Mouse (Mus musculus): ENCODE measurements around the gene Rora. TPM values are rescaled to one million over a fixed set of nuclear protein-coding genes. Genes with fewer than 3 reads are reported as not detected.

Rora gene
- polyA plus RNA-seq, 1 experiment: 0.06 TPM

GRCm38 (mm10) chr9:68876289-68876688 lies 222.7 kb downstream of the Rora start:
- H3K79me3 ChIP-seq (ENCODE audit: low read depth): no peaks in the 10 kb centered on the region
- no peak overlapping the region for H3ac ChIP-seq (ENCODE audit: control insufficient read depth, insufficient read length, low read depth)
- H3K27me3 ChIP-seq (ENCODE audit: control insufficient read depth, insufficient read depth, insufficient read length): no peaks in the 10 kb centered on the region
- H3K79me2 ChIP-seq (ENCODE audit: control insufficient read depth, insufficient read depth): no peaks in the 10 kb centered on the region
- no peak overlapping the region for H3K4me3 ChIP-seq (ENCODE audit: insufficient read depth, poor library complexity, severe bottlenecking)
- TF ChIP-seq MYOG (IDR thresholded peaks at IDR 0.05; ENCODE audit: control insufficient read depth, extremely low read depth, insufficient read length): no peak
- no peak for TF ChIP-seq USF1 (IDR thresholded peaks at IDR 0.05; ENCODE audit: low read depth)
- no peak for TF ChIP-seq FOSL1 (IDR thresholded peaks at IDR 0.05; ENCODE audit: insufficient read depth, low read length, poor library complexity, severe bottlenecking)
- TF ChIP-seq CTCF (IDR thresholded peaks at IDR 0.05; ENCODE audit: control insufficient read depth, insufficient read depth, insufficient read length): no peak
- TF ChIP-seq MAX (IDR thresholded peaks at IDR 0.05): no peak
- no peaks in the 10 kb centered on the region for H3K36me3 ChIP-seq (ENCODE audit: control insufficient read depth, insufficient read depth)

- Histone ChIP-seq H3ac (ENCODE audit: control insufficient read depth, insufficient read length, low read depth) (no peak overlapping the region), H3K79me3 (ENCODE audit: low read depth) (no peaks in the 10 kb centered on the region), H3K36me3 (ENCODE audit: control insufficient read depth, insufficient read depth) (no peaks in the 10 kb centered on the region), H3K27me3 (ENCODE audit: control insufficient read depth, insufficient read depth, insufficient read length) (no peaks in the 10 kb centered on the region), H3K4me3 (ENCODE audit: insufficient read depth, poor library complexity, severe bottlenecking) (no peak overlapping the region), H3K79me2 (ENCODE audit: control insufficient read depth, insufficient read depth) (no peaks in the 10 kb centered on the region)
- TF ChIP-seq USF1 (IDR thresholded peaks at IDR 0.05; ENCODE audit: low read depth) (no peak), MYOG (IDR thresholded peaks at IDR 0.05; ENCODE audit: control insufficient read depth, extremely low read depth, insufficient read length) (no peak), CTCF (IDR thresholded peaks at IDR 0.05; ENCODE audit: control insufficient read depth, insufficient read depth, insufficient read length) (no peak), CEBPB (IDR thresholded peaks at IDR 0.05; ENCODE audit: low read depth) (no peak), FOSL1 (IDR thresholded peaks at IDR 0.05; ENCODE audit: insufficient read depth, low read length, poor library complexity, severe bottlenecking) (no peak), MYOD1 (IDR thresholded peaks at IDR 0.05; ENCODE audit: control insufficient read depth, insufficient read length, low read depth) (no peak), MAX (IDR thresholded peaks at IDR 0.05) (no peak)
Measured at GRCm38 (mm10) chr9:68881896-68882295, 228.3 kb downstream of the Rora start.

GRCm38 (mm10) chr9:68883005-68883404 lies 229.4 kb downstream of the Rora start:
- no peak overlapping the region for H3K4me3 ChIP-seq (ENCODE audit: insufficient read depth, poor library complexity, severe bottlenecking)
- no peaks in the 10 kb centered on the region for H3K79me3 ChIP-seq (ENCODE audit: low read depth)
- H3ac ChIP-seq (ENCODE audit: control insufficient read depth, insufficient read length, low read depth): no peak overlapping the region
- H3K36me3 ChIP-seq (ENCODE audit: control insufficient read depth, insufficient read depth): no peaks in the 10 kb centered on the region
- TF ChIP-seq MYOD1 (IDR thresholded peaks at IDR 0.05; ENCODE audit: control insufficient read depth, insufficient read length, low read depth): no peak
- no peak for TF ChIP-seq MAX (IDR thresholded peaks at IDR 0.05)
- TF ChIP-seq FOSL1 (IDR thresholded peaks at IDR 0.05; ENCODE audit: insufficient read depth, low read length, poor library complexity, severe bottlenecking): no peak
- TF ChIP-seq CEBPB (IDR thresholded peaks at IDR 0.05; ENCODE audit: low read depth): no peak
- no peak for TF ChIP-seq CTCF (IDR thresholded peaks at IDR 0.05; ENCODE audit: control insufficient read depth, insufficient read depth, insufficient read length)
- TF ChIP-seq USF1 (IDR thresholded peaks at IDR 0.05; ENCODE audit: low read depth): no peak
- no peak for TF ChIP-seq MYOG (IDR thresholded peaks at IDR 0.05; ENCODE audit: control insufficient read depth, extremely low read depth, insufficient read length)
- H3K27me3 ChIP-seq (ENCODE audit: control insufficient read depth, insufficient read depth, insufficient read length): no peaks in the 10 kb centered on the region
- H3K79me2 ChIP-seq (ENCODE audit: control insufficient read depth, insufficient read depth): no peaks in the 10 kb centered on the region

- TF ChIP-seq CEBPB (IDR thresholded peaks at IDR 0.05; ENCODE audit: low read depth) (no peak), FOSL1 (IDR thresholded peaks at IDR 0.05; ENCODE audit: insufficient read depth, low read length, poor library complexity, severe bottlenecking) (no peak), MYOG (IDR thresholded peaks at IDR 0.05; ENCODE audit: control insufficient read depth, extremely low read depth, insufficient read length) (no peak), MYOD1 (IDR thresholded peaks at IDR 0.05; ENCODE audit: control insufficient read depth, insufficient read length, low read depth) (no peak), MAX (IDR thresholded peaks at IDR 0.05) (no peak), USF1 (IDR thresholded peaks at IDR 0.05; ENCODE audit: low read depth) (no peak), CTCF (IDR thresholded peaks at IDR 0.05; ENCODE audit: control insufficient read depth, insufficient read depth, insufficient read length) (no peak)
- no peaks in the 10 kb centered on the region for H3K79me3 ChIP-seq (ENCODE audit: low read depth)
- H3ac ChIP-seq (ENCODE audit: control insufficient read depth, insufficient read length, low read depth): no peak overlapping the region
- no peaks in the 10 kb centered on the region for H3K79me2 ChIP-seq (ENCODE audit: control insufficient read depth, insufficient read depth)
- no peak overlapping the region for H3K4me3 ChIP-seq (ENCODE audit: insufficient read depth, poor library complexity, severe bottlenecking)
- H3K36me3 ChIP-seq (ENCODE audit: control insufficient read depth, insufficient read depth): no peaks in the 10 kb centered on the region
- H3K27me3 ChIP-seq (ENCODE audit: control insufficient read depth, insufficient read depth, insufficient read length): no peaks in the 10 kb centered on the region
Measured at GRCm38 (mm10) chr9:68883687-68884086, 230.1 kb downstream of the Rora start.

- Histone ChIP-seq H3K27me3 (ENCODE audit: control insufficient read depth, insufficient read depth, insufficient read length) (no peaks in the 10 kb centered on the region), H3K4me3 (ENCODE audit: insufficient read depth, poor library complexity, severe bottlenecking) (no peak overlapping the region), H3K79me3 (ENCODE audit: low read depth) (no peaks in the 10 kb centered on the region), H3K79me2 (ENCODE audit: control insufficient read depth, insufficient read depth) (no peaks in the 10 kb centered on the region), H3K36me3 (ENCODE audit: control insufficient read depth, insufficient read depth) (no peaks in the 10 kb centered on the region), H3ac (ENCODE audit: control insufficient read depth, insufficient read length, low read depth) (no peak overlapping the region)
- no peak for TF ChIP-seq MYOG (IDR thresholded peaks at IDR 0.05; ENCODE audit: control insufficient read depth, extremely low read depth, insufficient read length)
- no peak for TF ChIP-seq CEBPB (IDR thresholded peaks at IDR 0.05; ENCODE audit: low read depth)
- no peak for TF ChIP-seq CTCF (IDR thresholded peaks at IDR 0.05; ENCODE audit: control insufficient read depth, insufficient read depth, insufficient read length)
- no peak for TF ChIP-seq USF1 (IDR thresholded peaks at IDR 0.05; ENCODE audit: low read depth)
- no peak for TF ChIP-seq FOSL1 (IDR thresholded peaks at IDR 0.05; ENCODE audit: insufficient read depth, low read length, poor library complexity, severe bottlenecking)
Measured at GRCm38 (mm10) chr9:68884451-68885035, 231.0 kb downstream of the Rora start.

- no peaks in the 10 kb centered on the region for H3K79me2 ChIP-seq (ENCODE audit: control insufficient read depth, insufficient read depth)
- no peak for TF ChIP-seq USF1 (IDR thresholded peaks at IDR 0.05; ENCODE audit: low read depth)
- TF ChIP-seq MAX (IDR thresholded peaks at IDR 0.05): no peak
- no peak for TF ChIP-seq MYOD1 (IDR thresholded peaks at IDR 0.05; ENCODE audit: control insufficient read depth, insufficient read length, low read depth)
- no peak for TF ChIP-seq CTCF (IDR thresholded peaks at IDR 0.05; ENCODE audit: control insufficient read depth, insufficient read depth, insufficient read length)
- no peak for TF ChIP-seq MYOG (IDR thresholded peaks at IDR 0.05; ENCODE audit: control insufficient read depth, extremely low read depth, insufficient read length)
- TF ChIP-seq CEBPB (IDR thresholded peaks at IDR 0.05; ENCODE audit: low read depth): no peak
- TF ChIP-seq FOSL1 (IDR thresholded peaks at IDR 0.05; ENCODE audit: insufficient read depth, low read length, poor library complexity, severe bottlenecking): no peak
- H3K79me3 ChIP-seq (ENCODE audit: low read depth): no peaks in the 10 kb centered on the region
- H3K36me3 ChIP-seq (ENCODE audit: control insufficient read depth, insufficient read depth): no peaks in the 10 kb centered on the region
- no peak overlapping the region for H3ac ChIP-seq (ENCODE audit: control insufficient read depth, insufficient read length, low read depth)
- no peak overlapping the region for H3K4me3 ChIP-seq (ENCODE audit: insufficient read depth, poor library complexity, severe bottlenecking)
- H3K27me3 ChIP-seq (ENCODE audit: control insufficient read depth, insufficient read depth, insufficient read length): no peaks in the 10 kb centered on the region
Measured at GRCm38 (mm10) chr9:68888670-68889069, 235.1 kb downstream of the Rora start.
